Mouse (Mus musculus) mouse embryonic stem cell (cell line): ENCODE data around the gene 4930539E08Rik.

Experiments used
- in situ Hi-C, 2 experiments: fragments of 300-500 bp; cut with MboI; formaldehyde crosslinking; loops; 1 replicate in 1 of 2; 3 replicates in 1 of 2; pipeline ENCODE4 v1.14.3; 2019 to 2020; ENCODE audit warnings: low sequenced_read_pairs in 2 of 2, low pct_unique_long_range_greater_than_20kb in 1 of 2, mixed read lengths in 1 of 2; ENCODE audit not compliant: unreplicated experiment in 1 of 2

4930539E08Rik gene

DNA sequence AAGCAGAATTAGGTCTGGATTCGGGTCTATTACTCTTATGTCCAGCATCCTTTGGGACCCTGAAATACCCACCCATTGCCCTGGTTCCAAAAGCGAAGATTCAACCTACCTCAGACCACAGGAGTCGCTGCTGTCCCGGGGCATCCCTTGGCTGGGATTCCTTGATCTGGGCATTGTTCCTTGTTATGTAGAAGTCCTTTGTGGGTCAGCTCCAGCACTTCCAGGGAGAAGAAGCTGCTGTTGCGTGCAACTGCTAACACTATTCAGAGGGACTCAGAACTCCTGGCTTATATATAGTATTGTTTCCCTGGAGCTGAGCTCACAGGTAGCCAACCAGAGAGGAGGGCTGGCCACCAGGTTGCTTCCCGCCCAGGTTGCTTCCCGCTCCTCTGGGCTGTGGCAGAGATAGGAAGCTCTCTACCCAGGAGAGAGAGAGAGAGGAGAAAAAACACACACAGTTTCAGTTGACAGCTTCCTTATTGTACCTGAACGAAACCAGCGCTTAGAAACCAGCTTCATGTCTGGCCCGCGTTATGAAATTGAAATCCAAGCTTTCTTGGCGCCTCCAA, at the start of gene 4930539E08Rik:
4930539E08Rik (minus strand) TSS at position 265 of the 569 bp plus-strand sequence.
- in situ Hi-C loops: no loop called here

DNA sequence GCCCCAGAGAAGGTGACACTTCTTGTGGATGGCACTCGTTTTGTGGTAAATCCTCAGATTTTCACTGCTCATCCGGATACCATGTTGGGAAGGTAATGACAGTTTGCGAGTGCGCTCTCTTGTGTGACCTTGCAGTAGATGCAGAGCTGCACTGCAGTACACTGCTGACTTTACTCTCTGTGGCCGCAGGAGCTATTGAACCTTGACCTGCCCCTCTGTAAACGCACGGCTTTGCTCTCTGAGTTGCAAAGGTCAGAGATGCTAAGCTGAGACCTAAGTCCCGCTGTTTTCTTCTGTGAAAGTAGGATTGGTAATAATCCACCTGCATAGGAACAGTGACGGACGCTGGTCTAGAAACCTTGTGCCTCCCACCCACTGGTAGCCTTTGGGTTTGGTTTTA, 46.5 kb upstream of the 4930539E08Rik start:
- in situ Hi-C loops: no loop called here

DNA sequence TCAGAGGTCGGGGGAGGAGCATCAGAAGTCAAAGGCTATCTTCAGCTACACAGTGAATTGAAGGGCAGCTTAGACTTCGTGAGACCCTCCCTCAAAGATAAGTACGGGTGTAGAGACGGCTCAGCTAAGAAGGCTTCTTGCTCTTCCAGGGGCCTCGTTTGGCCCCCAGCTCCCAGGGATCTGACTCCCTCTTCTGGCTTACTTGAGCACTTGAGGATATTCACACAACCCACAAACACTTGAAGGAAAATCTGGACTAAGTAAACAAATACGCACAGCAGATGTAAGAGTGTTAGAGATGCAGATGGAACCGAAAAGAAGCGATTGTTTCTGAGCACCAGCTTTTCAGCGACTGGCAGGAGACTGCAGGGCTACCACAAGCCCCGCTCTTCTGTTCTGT, 45.5 kb upstream of the 4930539E08Rik start:
- in situ Hi-C loops: no loop called here

DNA sequence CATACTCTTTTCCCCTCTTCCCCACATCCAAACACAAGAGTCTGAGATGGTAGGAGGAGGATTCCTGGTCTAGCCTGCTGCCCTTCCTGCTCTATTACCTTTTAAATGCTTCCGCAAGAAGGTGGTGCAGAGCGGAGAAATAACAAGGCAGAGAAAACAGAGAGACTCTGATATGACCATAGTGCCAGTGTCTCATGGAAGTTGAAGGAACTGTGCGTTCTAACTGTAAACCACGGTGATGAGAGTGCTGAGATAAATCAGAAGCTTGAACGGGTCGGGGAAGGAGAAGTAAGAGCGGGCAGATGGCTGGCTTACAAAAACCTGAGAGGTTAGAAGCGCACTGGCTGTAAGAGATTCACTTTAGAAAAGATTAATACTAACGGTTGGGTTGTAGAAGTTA, 39.3 kb upstream of the 4930539E08Rik start:
- in situ Hi-C loops: no loop called here

DNA sequence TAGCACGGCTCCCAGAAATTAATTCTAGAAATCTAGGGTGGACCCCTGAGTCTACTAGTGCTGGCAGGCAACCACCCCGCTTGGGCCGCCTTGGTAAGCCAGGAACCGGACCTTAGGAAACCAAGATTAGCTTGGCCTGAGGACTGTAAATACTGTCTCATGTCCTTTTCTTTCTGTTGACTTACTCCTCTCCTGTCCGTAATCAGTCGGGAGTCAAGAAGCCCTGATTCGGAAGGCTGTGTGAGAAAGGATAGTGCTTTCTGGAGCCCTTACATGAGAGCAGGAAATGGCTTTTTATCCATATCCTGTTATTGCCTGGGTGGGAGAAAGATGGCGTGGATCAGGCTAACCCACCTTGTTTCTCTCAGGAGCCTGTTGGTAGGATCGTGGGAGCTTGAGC, 38.1 kb upstream of the 4930539E08Rik start:
- in situ Hi-C loops: no loop called here

DNA sequence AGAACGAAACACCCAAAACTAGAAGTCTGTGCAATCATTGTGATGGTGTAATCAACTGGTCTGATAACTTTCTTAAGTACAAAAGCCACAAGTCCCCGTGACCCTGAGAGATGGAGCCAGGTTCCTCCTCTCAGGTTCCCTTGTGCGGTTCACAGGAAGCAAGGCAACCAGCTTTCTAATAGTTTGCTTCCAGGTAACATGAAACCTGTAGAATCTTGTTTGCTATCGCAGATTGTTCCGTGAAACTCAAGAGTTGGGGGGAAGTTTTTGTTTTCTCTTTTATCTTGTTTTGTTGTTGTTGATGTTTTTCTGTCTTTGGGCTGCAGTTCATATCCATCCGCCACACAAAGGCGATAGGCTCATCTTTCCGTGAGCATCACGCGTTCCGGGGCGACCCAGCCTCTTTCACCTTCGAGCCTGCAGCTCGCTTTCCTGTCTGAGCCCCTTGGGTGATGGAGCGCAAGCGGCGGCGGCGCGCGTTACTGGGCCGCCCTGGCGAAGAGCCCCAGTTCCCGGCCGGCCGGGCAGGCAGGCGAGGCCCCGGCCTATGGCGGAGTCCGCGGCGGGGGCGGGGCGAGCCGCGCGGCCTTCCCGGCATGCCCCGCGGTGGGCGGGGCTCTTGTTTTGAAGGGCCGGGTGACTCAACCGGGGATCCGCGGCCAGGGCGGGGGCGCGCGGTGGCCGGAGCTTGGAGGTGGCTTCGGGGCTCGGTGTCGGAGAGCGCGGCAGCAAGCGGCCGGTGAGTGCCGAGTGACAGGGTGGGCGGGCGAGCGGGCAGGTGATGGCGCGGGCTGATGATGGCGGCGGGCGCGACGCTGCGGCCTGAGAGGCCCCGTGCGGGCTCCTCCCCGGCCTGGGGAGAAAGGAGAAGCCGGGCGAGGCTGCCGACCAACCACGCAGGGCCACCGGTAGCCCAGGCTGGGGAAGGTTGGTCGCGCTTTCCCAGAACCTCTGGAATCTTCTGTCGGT, 37.0 kb upstream of the 4930539E08Rik start, which contains the start of gene Kctd20:
Kctd20 (plus strand) TSS at position 120 of the 969 bp plus-strand sequence.
- in situ Hi-C loops: no loop called here

DNA sequence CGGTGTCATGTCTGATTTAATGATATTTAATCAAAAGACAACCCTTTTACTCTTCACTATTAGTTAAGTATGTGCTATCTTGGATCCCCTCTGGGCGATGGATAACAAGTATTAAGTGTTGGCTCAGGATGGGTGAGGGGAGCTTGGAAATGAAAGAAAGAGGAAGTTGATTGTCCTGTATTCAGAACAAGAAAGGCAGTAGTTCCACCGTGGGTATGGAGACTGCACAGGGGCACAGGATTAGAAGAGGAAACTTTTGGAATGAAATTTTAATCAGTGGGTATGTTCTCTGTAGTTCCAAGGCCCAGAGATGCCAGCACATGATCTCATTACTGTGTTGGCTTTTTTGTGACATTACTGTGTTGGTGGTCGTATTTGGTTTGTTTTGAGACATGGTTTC, 35.6 kb upstream of the 4930539E08Rik start:
- in situ Hi-C loops: no loop called here

DNA sequence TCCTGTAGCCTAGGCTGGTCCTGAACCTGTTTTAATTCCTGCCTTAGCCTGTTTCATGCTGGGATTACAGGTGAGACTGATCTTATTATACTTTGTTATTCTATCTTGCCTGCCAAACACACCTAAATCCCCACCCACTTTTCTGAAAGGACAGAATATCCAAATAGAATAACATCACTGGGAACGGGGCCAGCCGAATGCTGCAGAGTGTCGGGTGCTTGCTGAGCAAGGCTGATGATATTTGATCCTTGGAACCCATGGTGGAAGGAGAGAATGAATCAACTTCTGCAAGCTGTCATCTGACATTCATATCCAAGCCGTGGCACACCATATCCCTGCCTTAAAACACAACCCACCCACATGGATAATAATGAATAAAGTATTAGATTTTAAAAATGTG, 33.5 kb upstream of the 4930539E08Rik start:
- in situ Hi-C loops: no loop called here

DNA sequence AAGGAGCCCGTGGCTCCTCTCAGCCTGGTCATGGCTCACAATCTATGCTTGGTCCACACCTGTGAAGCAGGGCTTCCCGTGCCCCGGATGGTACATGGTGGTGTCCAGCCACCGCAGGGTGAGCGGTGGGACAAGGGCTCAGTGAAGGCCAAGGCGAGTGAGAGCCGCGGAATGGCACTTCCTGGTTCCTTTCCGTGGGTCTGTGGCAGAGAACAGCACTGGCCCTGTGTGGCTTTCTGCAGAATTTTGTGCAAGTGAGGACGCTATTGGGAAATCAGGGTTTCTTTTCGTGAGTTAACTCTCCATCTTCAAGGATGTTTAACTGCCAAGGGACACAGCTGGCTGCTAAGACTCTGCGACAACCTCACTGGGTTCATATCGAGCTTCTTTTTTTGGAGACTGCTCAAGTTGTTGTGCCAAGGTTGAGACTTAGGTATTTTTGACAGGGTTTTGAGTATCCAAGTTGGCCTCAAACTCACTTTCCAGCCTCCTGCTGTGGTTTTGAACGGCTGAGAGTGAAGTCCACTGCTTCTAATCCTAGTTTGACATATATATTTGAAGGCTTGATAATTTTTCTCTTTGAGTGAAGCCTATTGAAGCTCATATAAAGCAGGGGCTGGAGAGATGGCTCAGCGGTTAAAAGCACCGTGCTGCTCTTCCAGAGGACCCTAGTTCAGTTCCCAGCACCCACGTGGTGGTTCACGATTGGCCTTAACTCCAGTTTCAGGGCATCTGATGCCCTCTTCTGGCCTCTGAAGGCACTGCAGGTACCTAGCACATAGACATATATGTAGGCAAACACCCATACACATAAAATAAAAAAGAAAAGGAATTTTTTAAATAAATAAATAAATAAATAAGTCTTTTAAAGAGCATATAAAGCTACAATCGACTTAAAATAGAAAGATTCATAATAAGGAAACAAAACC, 32.2 kb upstream of the 4930539E08Rik start:
- in situ Hi-C loops: no loop called here

DNA sequence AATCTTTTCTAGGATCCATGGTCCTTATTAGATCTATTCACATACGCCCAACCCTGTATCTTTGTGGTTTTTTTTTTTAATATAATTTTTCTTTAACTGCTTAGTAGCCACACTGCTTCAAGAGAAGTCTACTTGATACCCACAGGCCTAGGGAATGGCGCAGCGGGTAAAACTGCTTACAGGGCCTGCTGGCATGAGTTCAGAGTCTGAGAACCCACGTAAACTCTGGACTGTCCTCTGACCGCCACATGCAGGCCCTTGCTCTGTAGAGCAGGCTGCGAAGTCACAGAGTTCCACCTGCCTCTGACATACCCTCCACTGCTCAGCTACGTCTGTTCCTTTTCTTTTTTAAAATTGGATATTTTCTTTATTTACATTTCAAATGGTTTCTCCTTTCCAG, 29.4 kb upstream of the 4930539E08Rik start:
- in situ Hi-C loops: no loop called here

DNA sequence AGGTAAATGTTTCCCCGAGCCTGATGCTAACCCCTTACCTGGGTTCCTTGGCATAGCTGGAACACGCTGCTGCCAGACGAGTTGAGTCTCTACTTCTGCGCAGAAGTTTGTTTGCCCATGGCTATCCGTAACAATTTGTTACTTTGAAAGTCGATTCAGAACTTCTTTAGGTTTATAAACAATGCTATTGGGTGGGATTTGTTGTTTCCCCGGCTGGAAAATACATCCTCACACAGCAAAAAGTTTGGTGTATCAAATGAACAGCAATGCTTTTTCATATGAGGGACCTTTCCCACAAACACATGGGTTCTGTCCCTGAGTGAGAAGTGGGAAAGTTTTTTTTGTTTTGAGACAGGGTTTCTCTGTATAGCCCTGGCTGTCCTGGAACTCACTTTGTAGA, 28.6 kb upstream of the 4930539E08Rik start, which contains the start of gene Pxt1:
Pxt1 (minus strand) TSS at position 101 of the 400 bp plus-strand sequence.
- in situ Hi-C loops: no loop called here

DNA sequence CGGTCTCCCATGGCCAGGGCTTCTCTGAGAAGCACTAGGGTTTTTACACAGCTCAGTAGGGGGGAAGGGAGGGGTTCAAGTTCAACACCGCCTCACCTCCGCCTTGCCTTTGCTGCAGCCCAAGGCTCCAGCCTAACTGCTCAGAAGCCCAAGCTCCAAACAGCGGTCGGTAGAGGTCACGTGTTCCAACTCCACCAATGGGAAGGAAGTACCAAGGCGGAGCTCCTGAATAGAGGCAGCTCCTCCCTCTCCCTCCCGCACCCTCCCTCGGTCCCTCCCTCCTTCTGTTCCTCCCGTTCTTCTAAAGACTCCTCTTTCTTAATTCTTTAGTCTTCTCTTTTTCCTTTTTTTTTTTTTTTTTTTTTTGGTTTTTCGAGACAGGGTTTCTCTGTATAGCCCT, 27.0 kb upstream of the 4930539E08Rik start:
- in situ Hi-C loops: no loop called here

DNA sequence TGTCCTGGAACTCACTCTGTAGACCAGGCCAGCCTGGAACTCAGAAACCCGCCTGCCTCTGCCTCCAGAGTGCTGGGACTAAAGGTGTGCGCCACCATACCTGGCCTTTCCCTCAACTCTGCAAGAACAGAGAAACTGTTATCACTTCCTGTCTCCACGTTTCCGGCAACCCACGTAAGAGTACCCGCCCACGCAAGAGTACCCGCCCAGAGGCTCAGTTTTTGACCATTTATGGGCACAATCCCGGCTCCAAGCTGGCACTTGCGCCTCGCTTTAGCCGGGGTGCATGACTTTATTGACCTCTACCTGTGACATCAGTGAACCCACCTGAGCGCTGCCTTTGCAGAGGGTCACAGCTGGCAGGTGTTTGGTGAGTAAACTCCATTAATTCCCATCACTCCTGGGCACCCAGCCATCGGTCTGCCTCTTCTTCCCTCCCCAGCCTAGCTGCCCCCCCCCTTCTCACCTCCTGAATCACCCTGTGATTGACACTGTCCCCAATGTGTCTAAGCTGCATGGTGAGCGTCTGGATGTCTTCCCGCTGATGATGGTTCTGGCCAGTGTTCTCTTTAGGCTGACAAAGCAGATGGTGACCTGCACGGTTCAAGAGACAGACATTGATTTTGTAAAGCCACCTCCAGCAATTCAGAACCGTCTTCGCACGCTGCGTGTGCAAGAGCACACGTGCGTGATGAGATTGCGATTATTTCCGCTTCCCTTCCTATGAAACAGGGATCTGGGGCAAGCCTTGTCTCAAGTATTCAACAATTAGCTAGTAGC, 25.8 kb upstream of the 4930539E08Rik start:
- in situ Hi-C loops: no loop called here

DNA sequence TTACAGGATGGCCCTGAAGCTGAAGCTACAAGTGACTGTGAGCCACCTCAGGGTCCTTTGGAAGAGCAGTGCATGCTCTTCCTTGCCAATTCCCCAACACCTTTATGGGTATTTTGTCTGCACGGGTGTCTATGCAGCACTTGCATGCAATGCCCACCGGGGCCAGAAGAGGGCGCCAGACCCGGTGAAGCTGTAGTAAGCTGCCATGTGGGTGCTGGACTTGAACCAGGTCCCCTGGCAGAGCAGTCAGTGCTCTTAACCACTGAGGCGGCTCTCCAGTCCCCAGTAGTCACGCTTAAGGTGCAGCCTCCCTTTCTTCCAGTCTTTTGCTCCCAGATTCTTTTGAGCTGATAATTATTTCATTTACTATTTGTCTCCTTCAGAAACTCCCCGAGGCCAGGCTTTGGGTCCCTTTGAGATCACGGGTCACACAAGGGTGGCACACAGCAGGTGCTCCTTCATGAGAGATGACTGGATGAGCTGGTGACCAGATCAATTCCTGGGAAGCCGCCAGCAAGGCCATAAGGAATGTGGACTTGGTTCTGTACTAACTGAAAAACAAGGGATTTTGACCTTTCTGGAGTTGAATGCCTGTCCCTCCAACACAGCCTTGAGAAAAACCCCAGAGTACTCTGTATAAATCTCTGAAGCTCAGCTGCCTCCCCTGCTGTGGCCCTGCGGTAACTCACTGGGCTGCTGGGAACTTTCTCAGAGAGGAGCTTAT, 21.7 kb upstream of the 4930539E08Rik start:
- in situ Hi-C loops: no loop called here

DNA sequence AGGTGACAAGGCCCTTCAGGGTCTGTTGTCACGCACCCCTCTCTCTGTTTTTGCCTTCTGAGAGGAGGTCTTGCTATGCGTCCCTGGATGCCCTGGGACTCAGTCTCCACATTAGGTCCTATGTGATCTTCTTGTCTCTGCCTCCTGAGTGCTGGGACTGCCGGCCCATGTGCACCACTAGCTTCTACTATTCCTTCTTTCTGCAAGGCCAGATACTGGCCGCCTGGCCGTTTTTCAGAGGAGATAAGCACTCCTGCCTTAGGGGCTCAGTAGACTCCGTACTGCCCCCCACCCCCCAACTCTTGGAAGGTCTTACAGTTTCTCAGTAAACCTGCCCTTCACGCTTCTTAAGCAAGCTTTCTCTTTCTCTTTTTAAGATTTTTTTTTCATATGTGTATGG, 21.0 kb upstream of the 4930539E08Rik start:
- in situ Hi-C loops: no loop called here

DNA sequence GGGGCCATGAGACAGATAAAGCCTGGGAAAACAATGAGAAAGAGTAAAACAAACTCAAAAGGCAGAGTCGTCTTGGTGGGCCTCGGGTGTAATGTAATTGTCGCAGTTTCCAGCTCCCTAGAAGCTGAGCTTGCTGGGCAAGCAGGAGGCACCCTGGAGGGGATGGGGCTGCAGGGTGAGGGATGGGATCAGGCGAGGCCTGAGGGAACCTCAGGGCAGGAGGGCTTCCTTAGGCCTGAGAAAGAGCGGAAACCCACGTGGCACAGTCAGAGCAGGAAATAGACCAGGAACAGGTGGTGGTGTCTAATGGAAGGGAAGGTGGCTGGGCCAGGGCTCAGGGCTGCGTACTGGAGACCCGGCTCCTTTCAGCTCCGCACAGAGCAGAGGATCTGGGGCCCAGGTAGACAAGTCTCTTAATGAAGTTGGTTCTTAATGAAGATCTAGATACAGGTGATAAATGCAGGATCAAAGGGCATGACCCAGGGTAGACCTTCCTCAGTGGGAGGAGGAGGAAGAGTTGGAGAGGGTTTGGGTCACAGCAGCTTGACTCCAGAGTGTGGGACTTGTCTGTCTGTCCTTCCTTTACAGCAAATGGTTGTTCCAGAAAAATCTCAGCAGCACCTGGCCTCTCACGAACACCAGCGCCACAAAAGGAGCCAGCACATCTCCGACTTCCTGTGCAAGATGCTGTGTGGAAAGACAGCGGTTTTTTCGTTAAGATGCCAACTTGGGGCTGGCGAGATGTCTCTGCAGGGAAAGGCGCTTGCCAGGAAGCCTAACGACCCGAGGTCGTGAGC, 19.2 kb upstream of the 4930539E08Rik start:
- in situ Hi-C loops: no loop called here

DNA sequence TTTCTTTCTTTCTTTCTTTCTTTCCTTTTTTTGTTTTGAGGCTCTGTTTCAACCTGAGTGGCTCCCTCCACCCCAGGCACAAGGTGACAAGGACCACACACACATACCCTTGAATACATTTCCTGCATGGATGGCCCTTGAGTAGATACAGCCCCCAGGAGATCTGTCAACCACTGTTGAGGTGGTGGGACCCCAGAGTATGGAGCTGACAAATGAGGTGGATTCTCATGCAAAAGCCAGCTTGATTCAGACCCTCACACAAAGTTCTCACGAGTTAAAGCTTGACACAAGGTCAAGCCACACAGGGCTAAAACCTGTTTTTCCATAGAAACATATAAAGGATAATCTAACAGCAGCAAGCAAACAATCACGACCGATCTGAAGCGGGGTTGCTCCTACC, 17.1 kb upstream of the 4930539E08Rik start:
- in situ Hi-C loops: no loop called here
